Mouse (Mus musculus) right cerebral cortex, postnatal 10 days (tissue): ENCODE results near the gene Phldb1.
A peak's percentile ranks its signal among the peaks of the same experiment; 100 is the strongest.

ENCODE experiments used
- DNase-seq, 2 experiments: peaks; one replicate each; pipeline ENCODE4 v3.0.0; 2021; ENCODE audit warnings: low spot score in 2 of 2

Phldb1 gene

GRCm38 (mm10) chr9:44726431-44727146 is 8.4 kb downstream of the Phldb1 start:
- DNase-seq = no peak

GRCm38 (mm10) chr9:44724665-44725064 is 10.3 kb downstream of the Phldb1 start:
- DNase-seq = no peak

DNA sequence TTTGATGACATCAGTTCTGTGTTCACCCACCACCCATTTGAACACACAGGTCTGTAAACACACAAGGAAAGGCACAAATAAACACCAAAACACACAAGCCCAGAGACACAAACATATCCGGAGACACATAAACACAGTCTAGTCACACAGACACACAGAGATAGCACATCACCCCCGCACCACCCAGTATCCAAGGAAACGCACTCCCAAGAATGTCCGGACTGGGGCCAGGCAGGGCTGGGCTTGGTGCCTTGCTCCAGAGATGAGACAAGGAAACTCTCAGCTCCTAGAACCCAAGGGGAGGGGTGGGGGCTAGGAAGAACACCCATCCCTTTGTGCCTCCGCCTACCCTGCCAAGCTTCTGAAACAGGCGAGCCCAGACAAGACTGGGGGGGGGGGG is 10.8 kb downstream of the Phldb1 start:
- peak; percentile 76 to 82 for DNase-seq

DNA sequence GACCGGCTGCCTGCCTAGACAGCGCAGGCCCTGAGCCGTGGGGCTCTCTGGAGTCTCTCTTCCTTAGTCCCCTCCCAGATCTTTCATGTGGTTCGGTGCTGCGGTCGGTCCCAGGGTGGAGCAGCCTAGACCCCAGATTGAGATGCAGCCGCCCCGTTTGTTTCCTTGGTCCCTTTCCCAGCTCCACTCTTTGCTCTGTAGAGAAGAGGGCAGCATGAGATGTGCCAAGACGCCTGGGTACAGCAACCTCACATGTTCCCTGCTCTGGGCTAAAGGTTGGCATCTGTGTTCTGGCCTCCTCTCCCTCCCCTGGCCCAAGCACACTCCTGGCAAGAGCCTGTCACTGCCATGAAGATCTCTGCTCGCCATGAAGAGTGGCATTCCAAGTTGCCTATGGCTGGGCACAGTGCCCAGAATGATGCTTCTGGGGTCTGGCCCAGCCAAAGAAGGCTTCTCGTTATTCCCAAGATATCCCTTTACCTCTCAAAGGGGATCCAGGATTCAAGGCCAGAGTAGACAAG is 11.4 kb downstream of the Phldb1 start:
- DNase-seq = peak in 1 of 2 experiments; percentile 32

DNA sequence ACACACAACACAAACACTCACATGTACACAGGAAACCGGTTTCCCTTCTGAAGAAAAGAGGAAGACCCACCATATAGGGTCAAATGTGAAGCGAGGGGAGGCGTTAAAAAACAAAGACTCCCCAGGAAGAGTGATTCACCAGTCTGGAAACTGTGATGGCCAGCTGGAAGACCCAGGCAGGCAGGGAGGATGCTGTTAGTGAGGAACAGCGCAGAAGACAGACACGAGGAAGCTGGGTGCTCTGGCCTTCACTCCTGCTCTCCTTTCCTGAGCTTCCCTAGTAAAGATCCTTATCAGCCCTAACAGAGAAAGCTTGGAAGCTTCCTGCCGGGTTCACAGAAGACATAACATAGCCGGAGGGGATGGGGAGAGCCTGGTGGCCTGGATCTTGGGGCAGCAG is 12.0 kb downstream of the Phldb1 start:
- peak in 1 of 2 experiments; percentile 26 for DNase-seq

DNA sequence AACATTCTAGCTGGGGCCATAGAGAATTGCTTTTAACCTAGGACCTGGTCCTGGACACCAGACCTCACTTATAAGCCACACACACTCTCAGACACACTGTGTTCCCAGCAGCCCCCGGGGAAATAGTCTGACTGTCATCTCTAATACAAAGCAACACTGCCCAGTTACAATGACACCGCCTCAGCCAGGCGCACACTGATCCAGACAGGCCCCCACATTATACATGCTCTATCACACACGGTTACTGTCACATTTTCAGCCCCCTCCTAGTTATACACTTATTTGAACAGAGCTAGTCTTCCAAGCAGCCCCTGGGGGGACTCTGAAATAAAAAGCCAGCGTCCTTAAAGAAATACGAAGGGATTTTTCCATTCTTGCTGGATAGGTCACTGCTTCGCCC is 12.4 kb downstream of the Phldb1 start:
- peak in 1 of 2 experiments; percentile 18 for DNase-seq

GRCm38 (mm10) chr9:44721877-44722186 is 13.2 kb downstream of the Phldb1 start:
- no peak for DNase-seq

GRCm38 (mm10) chr9:44721154-44721876 is 13.7 kb downstream of the Phldb1 start:
- peak; percentile 91 for DNase-seq

DNA sequence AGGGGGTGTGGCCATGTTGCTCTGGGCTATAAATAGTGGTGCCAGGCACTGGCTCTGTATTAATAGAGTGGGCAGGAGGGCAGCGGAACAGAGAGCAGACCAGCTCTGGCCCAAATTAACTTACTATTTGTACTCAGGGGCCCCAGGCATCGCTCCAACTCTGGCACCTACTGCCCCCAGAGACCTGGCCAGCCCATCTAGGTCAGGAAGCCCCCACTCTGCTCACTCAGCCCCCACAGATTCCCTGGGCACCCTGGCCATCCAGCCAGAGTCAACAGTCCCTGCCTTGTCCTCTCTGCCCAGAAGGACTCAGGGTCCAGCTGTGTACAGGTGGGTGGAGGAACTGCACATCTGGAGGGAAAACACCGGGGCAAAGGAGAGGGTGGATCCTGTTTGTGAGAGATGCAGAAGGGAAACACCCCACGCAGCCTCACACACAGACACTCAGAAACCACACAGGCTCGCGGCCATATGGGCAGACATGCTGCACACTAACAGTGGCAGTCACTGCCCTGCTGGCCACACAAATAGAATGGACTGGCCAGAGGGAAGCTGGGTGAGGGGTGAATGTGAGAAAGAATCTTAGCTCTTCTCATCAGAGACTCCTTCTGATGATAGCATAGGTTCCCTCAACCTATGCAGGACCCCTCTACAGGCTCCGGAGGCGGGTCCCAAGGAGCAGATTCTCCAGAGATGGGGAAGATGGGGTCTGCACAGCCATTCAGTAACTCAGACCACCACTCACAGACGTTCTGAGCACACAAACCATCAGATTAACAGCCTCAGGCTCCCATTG is 14.4 kb downstream of the Phldb1 start:
- DNase-seq = peak; percentile 64 to 72

- peak in 1 of 2 experiments; percentile 39 for DNase-seq
These were observed 15.2 kb downstream of the Phldb1 start for GRCm38 (mm10) chr9:44719632-44720357.

DNA sequence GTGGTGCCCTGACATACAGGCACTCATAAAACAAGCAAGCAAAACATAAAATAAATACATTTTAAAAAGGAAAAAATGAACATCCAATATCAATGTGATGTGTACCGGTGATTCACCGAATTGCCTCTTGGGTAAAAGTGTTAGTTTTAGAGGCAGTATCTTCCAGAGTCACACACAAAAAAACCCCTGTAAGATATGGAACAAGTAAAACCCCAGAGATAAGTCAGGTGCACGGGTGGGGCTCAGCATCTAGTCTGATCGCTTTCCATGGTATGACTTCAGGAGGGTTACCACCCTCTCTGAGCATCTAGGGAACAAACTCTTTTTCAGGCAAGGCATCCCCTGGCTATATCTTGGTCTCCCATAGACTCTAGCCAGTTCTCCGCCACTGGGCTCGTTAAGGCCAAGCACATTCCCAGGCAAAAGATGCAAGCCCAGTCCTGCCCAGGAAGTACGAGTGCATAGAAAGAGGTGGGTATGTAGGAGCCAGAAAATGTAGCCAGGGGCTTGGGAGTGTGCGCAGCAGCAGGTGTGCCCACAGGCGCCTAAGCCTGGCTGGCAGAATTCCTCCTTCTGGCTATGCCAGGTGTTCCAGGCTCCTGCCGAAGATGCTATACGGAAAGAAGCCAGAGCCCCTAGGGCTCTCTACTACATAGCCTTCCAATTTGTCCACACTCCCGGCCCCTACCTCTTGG is 15.9 kb downstream of the Phldb1 start:
- DNase-seq = peak in 1 of 2 experiments; percentile 33

- peak; percentile 64 to 72 for DNase-seq
These were observed 17.2 kb downstream of the Phldb1 start for GRCm38 (mm10) chr9:44717822-44718242.

DNA sequence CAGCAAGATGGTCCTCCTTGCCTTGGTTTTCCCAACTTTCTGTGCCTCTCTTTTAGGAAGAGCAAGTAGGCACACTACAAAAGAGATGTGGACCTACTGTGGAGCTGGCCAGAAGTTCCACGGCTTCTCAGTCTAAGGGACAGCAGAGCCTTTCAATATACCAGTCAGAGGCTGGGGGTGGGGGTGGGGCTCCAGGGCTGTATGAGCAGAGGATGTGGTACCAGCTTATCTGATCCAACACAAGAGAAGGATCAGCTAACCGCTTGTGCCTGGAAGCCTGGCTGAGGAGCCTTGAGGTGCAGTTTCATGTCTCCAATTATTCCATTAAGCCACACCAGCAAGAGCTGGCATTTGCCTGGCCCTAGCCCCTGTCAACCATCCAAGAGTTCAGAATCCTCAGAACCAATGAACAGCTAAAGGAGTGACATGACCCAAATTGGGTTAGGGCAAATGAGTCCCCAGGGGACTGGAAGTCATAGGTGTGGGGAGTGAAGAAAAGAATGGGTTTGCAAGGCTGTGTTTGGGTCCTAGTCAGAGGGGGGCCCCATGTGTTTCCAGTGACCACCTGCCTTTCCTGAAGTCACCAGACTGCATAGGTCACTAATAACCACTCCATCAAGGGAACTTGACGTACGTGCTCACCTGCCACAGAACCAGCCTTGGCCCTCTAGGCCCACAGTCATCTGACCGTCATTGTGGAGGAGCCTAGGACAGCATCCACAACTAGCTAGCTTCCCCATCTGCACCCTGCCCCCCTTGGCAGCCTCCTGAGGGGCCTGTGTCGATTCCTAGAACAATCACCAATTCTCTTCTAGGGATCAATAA is 17.8 kb downstream of the Phldb1 start:
- no peak for DNase-seq

DNA sequence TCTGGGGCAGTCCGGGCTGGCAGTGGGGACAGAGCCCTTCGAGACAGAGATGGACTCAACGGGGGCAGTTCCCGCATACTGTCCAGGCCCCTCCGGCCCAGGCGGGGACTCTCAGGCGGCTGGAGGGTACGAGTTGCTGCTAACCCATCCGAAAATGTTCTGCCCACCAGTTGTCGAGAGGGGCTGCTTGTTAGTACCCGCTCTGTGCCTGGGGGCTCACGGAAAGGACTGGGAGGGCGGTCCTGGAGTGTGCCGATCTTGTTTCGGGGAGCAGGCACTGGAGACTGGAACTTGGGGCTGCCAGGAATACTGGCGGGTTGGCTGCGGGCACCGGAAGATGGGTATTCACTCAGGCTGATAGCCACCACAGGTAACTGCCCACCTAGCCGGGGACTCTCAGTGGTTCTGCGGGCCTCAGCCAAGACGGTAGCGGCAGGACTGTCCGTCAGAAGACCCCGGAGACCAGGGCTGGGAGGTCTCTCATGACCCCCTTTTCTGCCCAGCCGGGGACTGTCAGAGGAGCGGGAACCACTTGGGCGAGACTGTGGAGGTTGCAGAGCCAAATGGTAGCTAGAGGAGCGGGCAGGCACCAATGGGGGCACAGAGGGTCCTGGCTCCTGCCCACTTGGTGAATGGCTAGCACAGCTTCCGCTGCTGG is 19.2 kb downstream of the Phldb1 start:
- no peak for DNase-seq

DNA sequence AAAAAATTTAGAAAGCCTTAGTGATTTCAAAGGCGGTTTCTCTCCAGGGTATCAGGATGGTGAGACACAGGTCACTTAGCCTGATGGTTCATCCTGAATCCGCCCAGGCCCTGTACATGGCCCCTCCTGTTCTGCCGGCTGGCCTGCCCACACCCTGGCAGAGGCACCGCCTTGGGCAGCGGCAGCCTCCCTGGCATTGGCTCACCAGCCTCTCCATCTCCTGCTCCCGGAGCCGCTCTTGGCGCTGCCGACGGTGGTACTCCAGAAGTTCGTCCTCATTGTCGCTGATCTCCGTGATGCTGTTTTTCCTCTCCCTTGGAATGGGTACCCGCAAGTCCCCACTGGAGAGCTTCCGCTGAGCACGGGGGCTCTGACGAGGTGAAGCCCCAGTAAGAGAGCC is 19.9 kb downstream of the Phldb1 start:
- no peak for DNase-seq

DNA sequence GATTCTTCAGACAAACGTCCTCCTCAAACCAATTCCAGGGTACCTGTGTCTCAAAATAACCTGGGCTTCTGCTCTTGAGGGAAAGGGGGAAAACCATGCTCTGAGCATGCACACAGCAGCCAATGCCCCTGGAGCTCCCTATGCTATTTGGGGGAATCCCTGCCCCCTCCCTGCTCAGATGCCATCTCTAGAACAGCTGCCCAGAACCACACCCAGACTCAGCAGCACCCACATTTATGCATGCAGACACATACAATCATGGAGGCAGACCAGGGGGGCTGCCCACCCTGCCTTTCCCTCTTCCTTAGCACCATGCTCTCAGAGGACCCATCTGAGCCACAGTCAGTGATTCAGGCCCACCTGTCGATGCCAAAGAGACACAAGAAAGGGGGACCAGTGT is 21.4 kb downstream of the Phldb1 start:
- no peak for DNase-seq

DNA sequence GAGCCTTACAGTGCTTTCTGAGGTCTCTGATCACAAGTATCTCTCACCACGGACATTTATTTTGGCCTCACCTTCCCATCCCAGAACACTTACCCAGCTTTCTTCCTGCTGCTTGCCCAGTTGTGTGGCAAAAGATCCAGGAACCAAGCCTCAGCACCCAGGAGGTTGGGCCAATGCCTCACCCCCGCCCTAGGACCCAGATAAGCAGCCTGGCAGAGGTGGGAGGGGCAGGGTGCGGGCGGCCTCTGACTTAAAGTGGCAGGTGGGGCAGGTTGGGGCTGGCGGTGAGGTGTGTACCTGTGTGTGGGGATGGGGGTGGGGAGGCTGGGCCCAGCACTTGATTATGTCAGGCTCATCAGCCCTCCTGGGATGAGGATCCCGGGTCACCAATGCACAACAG is 21.9 kb downstream of the Phldb1 start:
- DNase-seq = no peak

GRCm38 (mm10) chr9:44711602-44712001 is 23.4 kb downstream of the Phldb1 start:
- no peak for DNase-seq

GRCm38 (mm10) chr9:44710213-44710612 is 24.8 kb downstream of the Phldb1 start:
- DNase-seq = no peak

GRCm38 (mm10) chr9:44709600-44709999 is 25.4 kb downstream of the Phldb1 start:
- no peak for DNase-seq
